Mouse (Mus musculus) stomach, embryonic 16.5 days (tissue): ENCODE data around the gene Napb. TPM values are rescaled to one million over a fixed set of nuclear protein-coding genes. Genes with fewer than 3 reads are reported as not detected.

Experiments used
- ATAC-seq: fragments of 200-750 bp; cut with Nextera tagmentation; 2 replicates; pipeline ENCODE4 v1.8.0; 2017; ENCODE audit warnings: moderate number of reproducible peaks, moderate TSS enrichment; ENCODE audit not compliant: insufficient read depth, low FRiP score
- H3K27ac ChIP-seq: fragments of 300-500 bp; sonication (generic); 2 replicates; pipeline ENCODE4 v1.5.1; 2014; ENCODE audit warnings: low read length
- H3K27me3 ChIP-seq: fragments of 300-500 bp; sonication (generic); 2 replicates; pipeline ENCODE4 v1.6.1; 2014; ENCODE audit warnings: low read length, control low read depth, mixed read lengths; ENCODE audit not compliant: control insufficient read depth, insufficient read depth
- H3K36me3 ChIP-seq: fragments of 300-500 bp; sonication (generic); 2 replicates; pipeline ENCODE4 v1.6.1; 2014; ENCODE audit warnings: low read length; ENCODE audit not compliant: control insufficient read depth, insufficient read depth
- H3K4me1 ChIP-seq: fragments of 300-500 bp; sonication (generic); 2 replicates; pipeline ENCODE4 v1.6.1; 2014; ENCODE audit warnings: low read length, control low read depth, mixed read lengths; ENCODE audit not compliant: control insufficient read depth, insufficient read depth
- H3K4me2 ChIP-seq: fragments of 300-500 bp; sonication (generic); 2 replicates; pipeline ENCODE4 v1.6.1; 2014; ENCODE audit warnings: low read depth, low read length, mixed read lengths
- H3K4me3 ChIP-seq: fragments of 300-500 bp; sonication (generic); replicated peaks from 2 replicates; pipeline ENCODE4 v1.5.1; 2014; ENCODE audit warnings: mild to moderate bottlenecking, low read length
- H3K9ac ChIP-seq: fragments of 300-500 bp; sonication (generic); 2 replicates; pipeline ENCODE4 v1.6.1; 2014; ENCODE audit warnings: low read length
- H3K9me3 ChIP-seq: fragments of 300-500 bp; sonication (generic); replicated peaks from 2 replicates; pipeline ENCODE4 v1.6.1; 2016; ENCODE audit warnings: low read length, control low read depth; ENCODE audit not compliant: control insufficient read depth
- WGBS: fragments of 180-500 bp; shearing (Covaris S2); extraction: QIAGEN DNeasy Blood & Tissue Kit; methylation state at CpG from one replicate; pipeline ENCODE4 v1.1.7; 2014; 5-methylcytosine and 5-hydroxymethylcytosine counted together
- polyA plus RNA-seq: library from polyadenylated mRNA; unstranded; fragments of >200 nt; fragmentation: Nextera tagmentation; extraction: Ambion mirVana; gene quantifications from 2 replicates; pipeline ENCODE4 v1.2.1, GENCODE M21; 2015

The Napb gene
- polyA plus RNA-seq, 1 experiment from 2014 or later = 4.9 TPM

GRCm38 (mm10) chr2:148690291-148690690 lies 42.0 kb downstream of the Napb start:
- H3K4me3 ChIP-seq = no peak overlapping the region
- no peak overlapping the region for H3K27ac ChIP-seq
- no peak overlapping the region for H3K4me2 ChIP-seq
- ATAC-seq = no peak
- 87% methylated on average over 3 of the region's 3 CpGs for WGBS
- no peaks in the 10 kb centered on the region for H3K9me3 ChIP-seq
- H3K9ac ChIP-seq = no peak overlapping the region
- H3K4me1 ChIP-seq = no peaks in the 10 kb centered on the region
- peaks cover 6% of the 10 kb centered on the region; the same call in 1 of the 2 replicates for H3K36me3 ChIP-seq
- H3K27me3 ChIP-seq = no peaks in the 10 kb centered on the region

GRCm38 (mm10) chr2:148689444-148690140 lies 42.7 kb downstream of the Napb start:
- Histone ChIP-seq H3K27ac (no peak overlapping the region), H3K4me3 (no peak overlapping the region), H3K27me3 (no peaks in the 10 kb centered on the region), H3K4me2 (no peak overlapping the region), H3K9me3 (no peaks in the 10 kb centered on the region), H3K4me1 (no peaks in the 10 kb centered on the region), H3K36me3 (peaks cover 5% of the 10 kb centered on the region; the same call in 1 of the 2 replicates), H3K9ac (no peak overlapping the region)
- WGBS = 92% methylated on average over 6 of the region's 6 CpGs
- no peak for ATAC-seq

- WGBS = 91% methylated on average over 5 of the region's 5 CpGs
- H3K36me3 ChIP-seq = peaks cover 9% of the 10 kb centered on the region; the same call in 1 of the 2 replicates
- no peak for ATAC-seq
- no peak overlapping the region for H3K27ac ChIP-seq
- H3K9me3 ChIP-seq = no peaks in the 10 kb centered on the region
- H3K4me3 ChIP-seq = no peak overlapping the region
- no peak overlapping the region for H3K9ac ChIP-seq
- no peaks in the 10 kb centered on the region for H3K4me1 ChIP-seq
- no peak overlapping the region for H3K4me2 ChIP-seq
- H3K27me3 ChIP-seq = no peaks in the 10 kb centered on the region
Observed at GRCm38 (mm10) chr2:148687971-148688370, 44.3 kb downstream of the Napb start.

- 80% methylated on average over 1 of the region's 1 CpGs for WGBS
- H3K4me1 ChIP-seq = peaks cover 7% of the 10 kb centered on the region
- no peak for ATAC-seq
- no peaks in the 10 kb centered on the region for H3K27me3 ChIP-seq
- no peak overlapping the region for H3K4me3 ChIP-seq
- no peak overlapping the region for H3K9ac ChIP-seq
- peaks cover 9% of the 10 kb centered on the region; the same call in 1 of the 2 replicates for H3K36me3 ChIP-seq
- H3K27ac ChIP-seq = no peak overlapping the region
- no peak overlapping the region for H3K4me2 ChIP-seq
- no peaks in the 10 kb centered on the region for H3K9me3 ChIP-seq
Observed at GRCm38 (mm10) chr2:148686862-148687261, 45.4 kb downstream of the Napb start.

GRCm38 (mm10) chr2:148685709-148686108 lies 46.6 kb downstream of the Napb start:
- Histone ChIP-seq H3K4me1 (peaks cover 11% of the 10 kb centered on the region), H3K9ac (no peak overlapping the region), H3K36me3 (peaks cover 6% of the 10 kb centered on the region; the same call in 1 of the 2 replicates), H3K27me3 (no peaks in the 10 kb centered on the region), H3K4me3 (no peak overlapping the region), H3K4me2 (no peak overlapping the region), H3K9me3 (no peaks in the 10 kb centered on the region), H3K27ac (no peak overlapping the region)
- 87% methylated on average over 3 of the region's 3 CpGs for WGBS
- ATAC-seq = no peak

- H3K4me3 ChIP-seq = no peak overlapping the region
- H3K27ac ChIP-seq = no peak overlapping the region
- ATAC-seq = no peak
- no peaks in the 10 kb centered on the region for H3K27me3 ChIP-seq
- H3K36me3 ChIP-seq = peaks cover 6% of the 10 kb centered on the region; the same call in 1 of the 2 replicates
- H3K9me3 ChIP-seq = no peaks in the 10 kb centered on the region
- no peak overlapping the region for H3K9ac ChIP-seq
- WGBS = 100% methylated on average over 2 of the region's 2 CpGs
- H3K4me1 ChIP-seq = peaks cover 14% of the 10 kb centered on the region
- H3K4me2 ChIP-seq = no peak overlapping the region
Observed at GRCm38 (mm10) chr2:148684972-148685371, 47.3 kb downstream of the Napb start.

- no peak overlapping the region for H3K4me3 ChIP-seq
- no peaks in the 10 kb centered on the region for H3K27me3 ChIP-seq
- 90% methylated on average over 1 of the region's 1 CpGs for WGBS
- H3K9ac ChIP-seq = no peak overlapping the region
- H3K4me2 ChIP-seq = no peak overlapping the region
- no peaks in the 10 kb centered on the region for H3K9me3 ChIP-seq
- ATAC-seq = no peak
- H3K4me1 ChIP-seq = peaks cover 32% of the 10 kb centered on the region
- no peak overlapping the region for H3K27ac ChIP-seq
- peaks cover 6% of the 10 kb centered on the region; the same call in 1 of the 2 replicates for H3K36me3 ChIP-seq
Observed at GRCm38 (mm10) chr2:148683031-148683430, 49.2 kb downstream of the Napb start.

GRCm38 (mm10) chr2:148681461-148681891 lies 50.8 kb downstream of the Napb start:
- H3K27me3 ChIP-seq = no peaks in the 10 kb centered on the region
- H3K4me2 ChIP-seq = peak overlapping the region; percentile 83
- H3K4me3 ChIP-seq = peak overlapping the region; percentile 87
- peaks cover 39% of the 10 kb centered on the region for H3K4me1 ChIP-seq
- peak overlapping the region; percentile 90 for H3K9ac ChIP-seq
- H3K9me3 ChIP-seq = no peaks in the 10 kb centered on the region
- peak; percentile 35 for ATAC-seq
- whole genome bisulfite sequencing = 5% methylated on average over 17 of the region's 17 CpGs
- peak overlapping the region; percentile 79; the same call in 1 of the 2 replicates for H3K27ac ChIP-seq
- H3K36me3 ChIP-seq = peaks cover 7% of the 10 kb centered on the region; the same call in 1 of the 2 replicates

GRCm38 (mm10) chr2:148680775-148681291 lies 51.4 kb downstream of the Napb start, which contains the start of gene Gzf1:
Gene Gzf1 (plus strand): TSS chr2:148681023.
- H3K4me1 ChIP-seq = peaks cover 39% of the 10 kb centered on the region
- under 1% methylated on average over 39 of the region's 39 CpGs for WGBS

More at GRCm38 (mm10) chr2:148680775-148681291, 51.4 kb downstream of the Napb start, which contains the start of gene Gzf1:
- Histone ChIP-seq H3K27me3 (no peaks in the 10 kb centered on the region), H3K9me3 (no peaks in the 10 kb centered on the region), H3K27ac (peak within 1 kb of the TSS; percentile 97), H3K4me2 (peak within 1 kb of the TSS; percentile 83), H3K4me3 (peak within 1 kb of the TSS; percentile 87), H3K9ac (peak within 1 kb of the TSS; percentile 90), H3K36me3 (peaks cover 13% of the 10 kb centered on the region; the same call in 1 of the 2 replicates)
- ATAC-seq = peak; percentile 95
